Mouse (Mus musculus) hindbrain, postnatal 0 days (tissue): ENCODE measurements at regions not wholly inside any gene's neighbourhood (a gene's known extent, or its start where the extent isn't known, plus 50 kb on each side); places are given as distances from the start of the nearest gene placed in this dataset.

Experiments
- ATAC-seq: fragments of 200-750 bp; cut with Nextera tagmentation; 2 replicates; pipeline ENCODE4 v1.8.0; 2017; ENCODE audit warnings: mild to moderate bottlenecking, moderate TSS enrichment, moderate library complexity
- DNase-seq: peaks from one replicate; pipeline ENCODE4 v3.0.0-alpha.2; 2015; ENCODE audit warnings: low spot score
- H3K27ac ChIP-seq: fragments of 300-500 bp; sonication (generic); 2 replicates; pipeline ENCODE4 v1.5.1; 2014; ENCODE audit warnings: mild to moderate bottlenecking
- H3K27me3 ChIP-seq: fragments of 300-500 bp; sonication (generic); 2 replicates; pipeline ENCODE4 v1.6.1; 2014; ENCODE audit warnings: low read length, mixed read lengths; ENCODE audit not compliant: insufficient read depth
- H3K36me3 ChIP-seq: fragments of 300-500 bp; sonication (generic); 2 replicates; pipeline ENCODE4 v1.6.1; 2014; ENCODE audit warnings: low read length, mixed read lengths; ENCODE audit not compliant: insufficient read depth
- H3K4me1 ChIP-seq: fragments of 300-500 bp; sonication (generic); 2 replicates; pipeline ENCODE4 v1.6.1; 2014; ENCODE audit warnings: antibody characterized with exemption, low read length, mixed read lengths; ENCODE audit not compliant: insufficient read depth
- H3K4me2 ChIP-seq: fragments of 300-500 bp; sonication (generic); 2 replicates; pipeline ENCODE4 v1.6.1; 2014; ENCODE audit warnings: low read depth, mild to moderate bottlenecking, low read length, moderate library complexity, mixed read lengths
- H3K4me3 ChIP-seq: fragments of 300-500 bp; sonication (generic); 2 replicates; pipeline ENCODE4 v1.5.1; 2014; ENCODE audit warnings: low read length
- H3K9ac ChIP-seq: fragments of 300-500 bp; sonication (generic); replicated peaks from 2 replicates; pipeline ENCODE4 v1.6.1; 2014; ENCODE audit warnings: mild to moderate bottlenecking, low read length, moderate library complexity, mixed read lengths
- H3K9me3 ChIP-seq: fragments of 300-500 bp; sonication (generic); 2 replicates; pipeline ENCODE4 v1.6.1; 2016; ENCODE audit warnings: low read length, mixed read lengths
- CTCF ChIP-seq: IDR thresholded peaks from 2 replicates; pipeline ENCODE4 v1.5.1; 2016; ENCODE audit warnings: antibody characterized with exemption, control low read depth, low read depth
- WGBS: fragments of 180-500 bp; shearing (Covaris S2); extraction: QIAGEN DNeasy Blood & Tissue Kit; methylation state at CpG from one replicate; pipeline ENCODE4 v1.1.7; 2014; 5-methylcytosine and 5-hydroxymethylcytosine counted together

GRCm38 (mm10) chr8:125314221-125314984, 255.2 kb downstream of the Sipa1l2 start:
- Histone ChIP-seq H3K27ac (no peak overlapping the region), H3K4me3 (no peak overlapping the region), H3K9ac (no peak overlapping the region), H3K9me3 (no peaks in the 10 kb centered on the region), H3K27me3 (no peaks in the 10 kb centered on the region), H3K4me1 (peaks cover 21% of the 10 kb centered on the region), H3K36me3 (no peaks in the 10 kb centered on the region), H3K4me2 (no peak overlapping the region)
- 48% methylated on average over 10 of the region's 10 CpGs for WGBS
- ATAC-seq (no peak), DNase-seq (no peak)
- no peak for TF ChIP-seq CTCF

- DNase-seq (no peak), ATAC-seq (no peak)
- Histone ChIP-seq H3K9ac (no peak overlapping the region), H3K4me3 (no peak overlapping the region), H3K4me2 (no peak overlapping the region), H3K36me3 (no peaks in the 10 kb centered on the region), H3K4me1 (peaks cover 21% of the 10 kb centered on the region), H3K27me3 (no peaks in the 10 kb centered on the region), H3K27ac (no peak overlapping the region), H3K9me3 (no peaks in the 10 kb centered on the region)
- TF ChIP-seq CTCF: no peak
- WGBS: 36% methylated on average over 11 of the region's 11 CpGs
These were observed 257.4 kb downstream of the Disc1 start for GRCm38 (mm10) chr8:125311228-125312053.
